Mouse (Mus musculus) myocyte (in vitro differentiated cells): ENCODE data around the gene Alpk1. TPM values are rescaled to one million over a fixed set of nuclear protein-coding genes. Genes with fewer than 3 reads are reported as not detected.
A peak's percentile ranks its signal among the peaks of the same experiment; 100 is the strongest.

Source experiments
- H3K27me3 ChIP-seq: one replicate; pipeline ENCODE4 v1.6.1; 2011; ENCODE audit not compliant: control insufficient read depth, insufficient read depth, insufficient read length
- H3K36me3 ChIP-seq: one replicate; pipeline ENCODE4 v1.6.1; 2011; ENCODE audit not compliant: control insufficient read depth, insufficient read depth
- H3K4me2 ChIP-seq: one replicate; pipeline ENCODE4 v1.6.1; 2011; ENCODE audit warnings: low read depth, control low read depth
- H3K4me3 ChIP-seq: one replicate; pipeline ENCODE4 v1.5.1; 2011; ENCODE audit warnings: mild to moderate bottlenecking, control low read depth, moderate library complexity
- H3K79me2 ChIP-seq: one replicate; pipeline ENCODE4 v1.6.1; 2011; ENCODE audit not compliant: control insufficient read depth, insufficient read depth
- H3ac ChIP-seq: one replicate; pipeline ENCODE4 v1.6.1; 2011; ENCODE audit not compliant: control insufficient read depth, insufficient read length
- CEBPB ChIP-seq: IDR thresholded peaks from 2 replicates; pipeline ENCODE4 v1.6.1; 2011; ENCODE audit warnings: mild to moderate bottlenecking, moderate library complexity; ENCODE audit not compliant: poor library complexity, insufficient read depth, severe bottlenecking
- E2F4 ChIP-seq: IDR thresholded peaks from one replicate; pipeline ENCODE4 v1.6.1; 2011; ENCODE audit warnings: mild to moderate bottlenecking, control low read depth, moderate library complexity; ENCODE audit not compliant: insufficient read depth
- MAX ChIP-seq: IDR thresholded peaks from one replicate; pipeline ENCODE4 v1.6.1; 2011; ENCODE audit warnings: low read depth, mild to moderate bottlenecking, control low read depth
- MYOD1 ChIP-seq, 3 experiments: IDR thresholded peaks; one replicate each; pipeline ENCODE4 v1.6.1; 2011; ENCODE audit warnings: control low read depth in 2 of 3, low read depth in 2 of 3, mild to moderate bottlenecking in 2 of 3, moderate library complexity in 1 of 3; ENCODE audit not compliant: insufficient read length in 2 of 3, control insufficient read depth in 1 of 3
- MYOG ChIP-seq, 3 experiments: IDR thresholded peaks; one replicate each; pipeline ENCODE4 v1.6.1; 2011; ENCODE audit warnings: control low read depth in 2 of 3, low read depth in 2 of 3, mild to moderate bottlenecking in 2 of 3; ENCODE audit not compliant: insufficient read length in 2 of 3, control insufficient read depth in 1 of 3, insufficient read depth in 1 of 3
- POLR2A ChIP-seq: IDR thresholded peaks from one replicate; pipeline ENCODE4 v1.6.1; 2011; ENCODE audit warnings: low read depth, mild to moderate bottlenecking, control low read depth, moderate library complexity; ENCODE audit not compliant: insufficient read length
- POLR2AphosphoS2 ChIP-seq: IDR thresholded peaks from one replicate; pipeline ENCODE4 v1.6.1; 2011; ENCODE audit warnings: low read depth, control low read depth; ENCODE audit not compliant: insufficient read length
- REST ChIP-seq: IDR thresholded peaks from one replicate; pipeline ENCODE4 v1.6.1; 2011; ENCODE audit warnings: mild to moderate bottlenecking, control low read depth, moderate library complexity; ENCODE audit not compliant: insufficient read depth, insufficient read length
- SRF ChIP-seq: IDR thresholded peaks from one replicate; pipeline ENCODE4 v1.6.1; 2011; ENCODE audit warnings: low read depth; ENCODE audit not compliant: control insufficient read depth, insufficient read length
- TCF12 ChIP-seq: IDR thresholded peaks from one replicate; pipeline ENCODE4 v1.6.1; 2011; ENCODE audit warnings: mild to moderate bottlenecking, control low read depth; ENCODE audit not compliant: poor library complexity, insufficient read depth, severe bottlenecking
- TCF3 ChIP-seq: IDR thresholded peaks from one replicate; pipeline ENCODE4 v1.6.1; 2011; ENCODE audit warnings: low read depth, control low read depth; ENCODE audit not compliant: insufficient read length
- USF1 ChIP-seq: IDR thresholded peaks from one replicate; pipeline ENCODE4 v1.6.1; 2011; ENCODE audit warnings: low read depth, mild to moderate bottlenecking, control low read depth, moderate library complexity
- polyA plus RNA-seq: library from polyadenylated mRNA; unstranded; fragments of >200 nt; fragmentation: generic; extraction: Trizol; gene quantifications from one replicate; pipeline ENCODE4 v1.2.1, GENCODE M21; 2012; ENCODE audit warnings: missing spikeins

Gene Alpk1
- polyA plus RNA-seq, 1 experiment: 1.8 TPM

- Histone ChIP-seq H3K4me2 (peak overlapping the region; percentile 87), H3K79me2 (no peaks in the 10 kb centered on the region), H3K36me3 (no peaks in the 10 kb centered on the region), H3ac (no peak overlapping the region), H3K4me3 (no peak overlapping the region), H3K27me3 (peaks cover 55% of the 10 kb centered on the region)
- TF ChIP-seq MYOD1 (IDR thresholded peaks at IDR 0.05; ENCODE audit: control insufficient read depth in 1 of 3, insufficient read length in 2 of 3, low read depth in 2 of 3) (no peak), TCF12 (no peak), MYOG (IDR thresholded peaks at IDR 0.05; ENCODE audit: control insufficient read depth in 1 of 3, insufficient read depth in 1 of 3, insufficient read length in 2 of 3, low read depth in 2 of 3) (no peak), SRF (no peak), E2F4 (no peak), CEBPB (no peak), REST (no peak)
Observed at GRCm38 (mm10) chr3:127632531-127632930, 147.8 kb downstream of the Alpk1 start.

GRCm38 (mm10) chr3:127631582-127631981 lies 148.7 kb downstream of the Alpk1 start:
- Histone ChIP-seq H3K36me3 (no peaks in the 10 kb centered on the region), H3ac (no peak overlapping the region), H3K4me2 (no peak overlapping the region), H3K27me3 (peaks cover 57% of the 10 kb centered on the region), H3K79me2 (no peaks in the 10 kb centered on the region), H3K4me3 (no peak overlapping the region)
- TF ChIP-seq POLR2AphosphoS2 (no peak), SRF (no peak), TCF12 (no peak), USF1 (no peak), MYOG (IDR thresholded peaks at IDR 0.05; ENCODE audit: control insufficient read depth in 1 of 3, insufficient read depth in 1 of 3, insufficient read length in 2 of 3, low read depth in 2 of 3) (no peak), CEBPB (no peak), TCF3 (no peak), MAX (no peak)

GRCm38 (mm10) chr3:127630735-127631372 lies 149.5 kb downstream of the Alpk1 start:
- Histone ChIP-seq H3K79me2 (no peaks in the 10 kb centered on the region), H3K4me3 (no peak overlapping the region), H3K4me2 (no peak overlapping the region), H3ac (no peak overlapping the region), H3K27me3 (peaks cover 65% of the 10 kb centered on the region), H3K36me3 (no peaks in the 10 kb centered on the region)
- TF ChIP-seq SRF: no peak
- no peak for TF ChIP-seq TCF3
- TF ChIP-seq REST: no peak
- no peak for TF ChIP-seq USF1
- no peak for TF ChIP-seq MYOG (IDR thresholded peaks at IDR 0.05; ENCODE audit: control insufficient read depth in 1 of 3, insufficient read depth in 1 of 3, insufficient read length in 2 of 3, low read depth in 2 of 3)
- TF ChIP-seq MYOD1 (IDR thresholded peaks at IDR 0.05; ENCODE audit: control insufficient read depth in 1 of 3, insufficient read length in 2 of 3, low read depth in 2 of 3): no peak
- TF ChIP-seq TCF12: no peak
- no peak for TF ChIP-seq MAX
- TF ChIP-seq E2F4: no peak
- no peak for TF ChIP-seq POLR2A
- no peak for TF ChIP-seq POLR2AphosphoS2
- no peak for TF ChIP-seq CEBPB

GRCm38 (mm10) chr3:127630190-127630589 lies 150.1 kb downstream of the Alpk1 start:
- H3K36me3 ChIP-seq: no peaks in the 10 kb centered on the region
- peaks cover 65% of the 10 kb centered on the region for H3K27me3 ChIP-seq
- no peak overlapping the region for H3K4me2 ChIP-seq
- no peak overlapping the region for H3K4me3 ChIP-seq
- no peak overlapping the region for H3ac ChIP-seq
- TF ChIP-seq USF1: no peak
- TF ChIP-seq MYOG (IDR thresholded peaks at IDR 0.05; ENCODE audit: control insufficient read depth in 1 of 3, insufficient read depth in 1 of 3, insufficient read length in 2 of 3, low read depth in 2 of 3): no peak
- no peak for TF ChIP-seq SRF
- TF ChIP-seq REST: no peak
- no peak for TF ChIP-seq POLR2AphosphoS2
- TF ChIP-seq TCF3: no peak
- TF ChIP-seq E2F4: no peak
- TF ChIP-seq MYOD1 (IDR thresholded peaks at IDR 0.05; ENCODE audit: control insufficient read depth in 1 of 3, insufficient read length in 2 of 3, low read depth in 2 of 3): no peak
- TF ChIP-seq TCF12: no peak
- no peak for TF ChIP-seq CEBPB
- no peak for TF ChIP-seq POLR2A
- TF ChIP-seq MAX: no peak
- H3K79me2 ChIP-seq: no peaks in the 10 kb centered on the region
